Mouse (Mus musculus): ENCODE measurements around the gene Neb.

Gene Neb

DNA sequence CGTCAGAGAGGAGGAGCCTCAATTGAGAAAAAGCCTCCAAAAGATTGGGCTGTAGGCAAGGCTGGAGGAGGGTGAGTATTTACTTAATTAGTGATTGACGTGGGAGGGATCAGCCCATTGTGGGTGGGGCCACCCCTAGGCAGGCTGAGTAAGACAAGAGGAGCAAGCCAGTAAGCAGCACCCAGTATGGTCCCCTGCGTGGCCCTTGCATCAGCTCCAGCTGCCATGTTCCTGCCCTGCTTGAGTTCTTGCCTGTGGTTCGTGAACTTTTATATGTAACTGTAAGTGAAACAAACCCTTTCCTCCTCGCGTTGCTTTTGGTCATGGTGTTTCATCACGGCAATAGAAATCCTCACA, at the start of gene Neb:
Neb (minus strand) TSS at position 27 of the 357 bp plus-strand sequence.
- DNase-seq (ENCODE audit: low read depth) = peak; percentile 53

- no peak for DNase-seq (ENCODE audit: low read depth)
Observed at GRCm38 (mm10) chr2:52427383-52427782, 49.1 kb upstream of the Neb start.

DNA sequence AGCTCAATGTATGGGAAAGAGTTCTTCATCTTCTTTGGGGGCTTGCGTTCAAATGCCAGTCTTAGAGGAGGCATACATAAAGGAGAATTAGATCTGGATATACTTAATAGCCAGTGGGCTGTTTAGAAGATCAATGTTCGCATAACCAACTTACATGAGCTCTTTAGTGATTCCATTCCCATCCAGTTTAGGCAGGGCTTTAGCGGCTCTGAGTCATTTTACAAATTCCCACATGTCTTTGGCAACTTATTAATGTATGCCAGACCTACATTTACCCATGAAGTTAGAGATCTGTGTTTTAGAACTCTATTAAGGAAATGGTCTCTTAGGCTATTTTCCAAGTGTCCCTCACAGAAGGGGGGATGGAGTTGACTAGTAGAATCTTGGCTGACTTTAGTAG, 47.8 kb upstream of the Neb start:
- DNase-seq (ENCODE audit: low read depth) = no peak

- no peak for DNase-seq (ENCODE audit: low read depth)
Observed at GRCm38 (mm10) chr2:52425523-52425795, 47.2 kb upstream of the Neb start.

GRCm38 (mm10) chr2:52424747-52425522, 46.7 kb upstream of the Neb start, which contains the start of gene Arl5a:
Gene Arl5a (minus strand): TSS chr2:52424901.
- DNase-seq (ENCODE audit: low read depth) = peak; percentile 65

DNA sequence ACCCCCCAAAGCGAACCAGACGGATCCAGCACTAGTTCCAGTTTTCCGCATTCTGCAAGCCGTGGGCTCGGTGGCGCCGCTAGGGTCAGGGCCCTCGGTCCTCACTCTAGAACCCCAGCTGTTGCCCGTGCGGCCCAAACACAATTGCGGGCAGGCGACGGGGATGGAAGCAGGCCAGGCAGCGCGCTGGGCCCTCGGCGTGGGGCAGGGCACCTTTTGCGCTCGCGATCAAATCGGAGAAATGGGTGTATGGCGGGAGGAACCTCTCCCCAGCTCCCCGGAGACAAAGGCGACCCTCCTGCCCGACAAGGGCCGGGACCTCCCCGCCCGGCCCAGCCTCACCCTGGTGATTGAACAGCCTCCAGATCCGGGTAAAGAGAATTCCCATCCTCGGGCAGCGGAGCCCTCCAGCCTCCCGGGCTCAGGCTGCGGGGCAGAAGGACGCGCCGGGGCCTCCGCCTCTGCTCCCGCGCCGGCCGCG, 46.0 kb upstream of the Neb start:
- DNase-seq (ENCODE audit: low read depth) = no peak

DNA sequence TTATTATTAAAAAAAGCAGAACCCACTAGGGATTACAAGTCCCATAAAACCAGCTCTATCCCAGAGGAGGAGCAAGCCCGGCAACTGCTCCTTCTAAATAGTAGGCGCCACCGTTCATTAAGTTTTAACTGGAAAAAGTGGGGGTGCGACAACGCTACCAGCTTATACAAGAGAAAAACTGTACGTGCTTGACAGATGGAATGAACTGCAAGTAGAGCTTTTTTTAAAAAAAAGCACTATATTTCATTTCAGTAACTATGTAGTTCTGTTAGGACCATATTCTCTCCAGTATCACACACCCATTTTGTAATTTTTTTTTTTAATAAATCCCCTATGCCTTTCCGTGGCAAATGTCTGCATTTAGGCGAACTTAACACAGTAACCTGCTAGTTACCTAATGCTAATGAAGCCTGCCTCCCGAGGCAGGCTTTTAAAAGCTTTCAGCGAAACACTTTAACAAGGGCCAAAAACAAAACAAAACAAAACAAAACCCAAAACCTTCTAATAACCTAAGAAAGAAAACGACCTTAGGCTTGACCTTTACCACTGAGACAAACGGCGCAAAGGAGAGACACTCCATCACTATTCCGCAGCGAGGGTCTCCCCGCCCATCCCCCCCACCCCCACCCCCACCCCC, 45.5 kb upstream of the Neb start:
- no peak for DNase-seq (ENCODE audit: low read depth)

DNA sequence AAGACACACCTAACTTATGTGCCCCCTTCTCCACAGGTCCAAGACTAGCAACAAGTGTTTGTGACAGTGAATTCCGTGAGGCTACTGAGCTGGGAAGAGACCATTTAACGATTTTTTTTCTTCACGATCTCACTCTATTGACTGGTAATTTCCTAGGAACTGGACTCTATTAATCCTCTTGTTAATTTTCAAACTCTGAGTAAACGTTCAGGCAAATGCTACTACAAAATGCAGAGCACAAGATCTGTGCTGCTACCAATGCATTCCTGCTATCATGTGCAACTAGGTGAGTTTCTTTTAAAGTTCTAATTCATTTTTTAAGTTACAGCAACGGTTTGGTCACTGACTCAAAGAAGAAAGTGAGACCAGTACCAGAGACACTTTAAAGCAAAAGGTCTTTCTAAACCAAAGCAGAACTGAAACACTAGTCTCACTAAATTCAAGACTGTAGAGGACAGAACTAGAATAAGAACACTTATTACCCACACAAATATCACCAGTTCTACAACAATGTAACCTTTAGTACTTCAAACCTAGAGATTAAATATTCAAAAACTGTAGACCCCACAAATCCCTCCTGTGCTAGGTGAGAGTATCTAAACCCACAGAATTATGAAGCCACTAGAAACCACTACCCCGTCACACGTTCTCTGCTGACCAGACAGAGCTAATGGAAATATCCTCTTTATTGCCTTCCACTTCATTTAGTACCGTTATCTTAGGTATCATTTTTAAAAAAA, 44.8 kb upstream of the Neb start:
- no peak for DNase-seq (ENCODE audit: low read depth)

- no peak for DNase-seq (ENCODE audit: low read depth)
Observed at GRCm38 (mm10) chr2:52421197-52421596, 42.9 kb upstream of the Neb start.

DNA sequence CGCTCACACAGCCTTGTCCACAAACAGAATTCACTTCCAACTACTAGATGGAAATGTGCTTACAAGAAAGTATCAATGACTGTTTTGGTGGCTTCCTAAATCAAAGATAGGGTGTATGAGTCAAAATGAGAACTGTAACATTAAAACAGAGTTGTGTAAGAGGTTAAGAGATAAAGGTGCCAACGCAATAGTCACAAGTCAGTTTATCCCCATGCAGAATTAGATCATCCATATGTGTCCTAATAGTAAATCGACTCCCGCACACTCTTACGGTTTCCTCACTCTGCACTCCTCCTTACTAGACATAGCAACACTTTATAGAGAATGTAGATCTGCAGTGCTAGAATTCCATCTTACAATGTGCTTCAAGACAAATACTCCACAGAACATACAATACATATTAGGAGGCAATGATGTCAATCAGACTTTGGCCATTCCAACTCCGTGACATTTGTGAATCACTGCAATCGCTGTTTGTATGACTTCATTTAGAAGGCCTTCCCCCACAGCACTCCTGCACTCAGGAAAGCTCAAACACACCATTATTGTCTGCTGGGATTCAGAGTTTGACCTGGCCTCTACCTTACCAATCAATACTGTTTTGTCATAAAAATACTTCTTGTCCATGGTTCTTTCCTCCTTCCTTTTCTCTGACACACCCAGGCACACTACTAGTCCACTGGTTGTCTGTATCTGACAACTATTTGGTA, 41.9 kb upstream of the Neb start:
- no peak for DNase-seq (ENCODE audit: low read depth)

- no peak for DNase-seq (ENCODE audit: low read depth)
Observed at GRCm38 (mm10) chr2:52419295-52419694, 41.0 kb upstream of the Neb start.

DNA sequence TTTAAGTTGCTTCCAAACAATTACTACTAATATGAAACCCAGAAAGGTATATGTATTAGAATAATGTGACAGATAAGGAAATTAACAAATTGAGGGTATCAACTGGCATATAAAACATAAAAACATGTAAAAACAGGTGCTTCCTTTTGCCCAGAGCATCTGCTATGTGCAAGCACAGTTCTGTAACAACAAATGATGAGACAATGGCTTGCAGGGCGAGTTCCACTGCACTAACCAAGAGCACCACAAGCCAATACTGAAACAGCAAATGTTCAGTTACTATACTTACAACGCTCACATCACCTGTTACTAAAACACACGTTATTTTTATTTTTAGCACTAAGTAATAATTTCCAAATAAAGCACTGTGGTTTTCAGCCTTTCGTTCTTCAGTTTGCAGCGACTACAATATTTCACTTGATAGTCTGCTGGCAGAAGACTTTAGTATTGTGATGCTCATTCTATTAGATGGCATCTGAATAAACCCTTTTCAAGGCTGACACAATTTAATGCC, 34.3 kb upstream of the Neb start:
- no peak for DNase-seq (ENCODE audit: low read depth)

DNA sequence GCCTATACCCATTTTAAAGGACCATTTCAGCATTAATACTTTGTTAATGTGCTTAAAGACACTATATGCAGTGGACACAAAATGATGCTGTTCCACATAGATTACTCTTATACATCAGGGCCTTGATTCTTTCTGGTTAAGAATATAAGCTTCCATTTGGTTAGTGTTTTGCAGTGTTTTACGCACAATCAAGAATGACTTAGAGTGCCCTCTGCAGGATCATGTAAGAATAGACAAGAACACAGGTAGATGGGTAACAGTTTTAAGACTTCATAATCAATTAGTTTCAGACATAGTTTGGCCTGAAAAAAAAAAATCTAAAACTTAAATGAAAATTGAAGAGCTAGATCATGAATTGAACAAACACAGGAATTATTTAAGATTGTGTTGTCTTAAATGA, 28.2 kb upstream of the Neb start:
- no peak for DNase-seq (ENCODE audit: low read depth)

- DNase-seq (ENCODE audit: low read depth) = no peak
Observed at GRCm38 (mm10) chr2:52405238-52405637, 27.0 kb upstream of the Neb start.

DNA sequence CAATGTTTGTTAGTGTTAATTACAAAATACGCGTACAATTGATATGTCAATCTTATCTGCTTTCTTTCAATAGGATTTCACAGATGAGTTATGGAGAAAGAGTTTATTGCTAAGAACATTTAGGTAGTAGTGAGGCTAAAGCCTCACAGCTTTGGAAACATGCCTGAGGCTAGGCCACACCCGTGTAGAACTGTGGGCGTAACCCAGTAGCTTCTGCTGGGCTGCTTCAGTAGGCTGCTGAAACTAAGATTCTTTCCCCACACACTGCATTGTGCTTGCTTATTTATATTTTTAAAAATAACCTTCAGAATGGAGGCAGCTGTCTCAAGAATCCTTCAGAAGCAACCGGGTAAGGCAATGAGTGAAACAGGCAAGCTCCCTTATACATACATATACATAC, 16.3 kb upstream of the Neb start:
- DNase-seq (ENCODE audit: low read depth) = no peak

GRCm38 (mm10) chr2:52390415-52390975, 12.2 kb upstream of the Neb start:
- no peak for DNase-seq (ENCODE audit: low read depth)

GRCm38 (mm10) chr2:52389975-52390374, 11.7 kb upstream of the Neb start:
- no peak for DNase-seq (ENCODE audit: low read depth)

DNA sequence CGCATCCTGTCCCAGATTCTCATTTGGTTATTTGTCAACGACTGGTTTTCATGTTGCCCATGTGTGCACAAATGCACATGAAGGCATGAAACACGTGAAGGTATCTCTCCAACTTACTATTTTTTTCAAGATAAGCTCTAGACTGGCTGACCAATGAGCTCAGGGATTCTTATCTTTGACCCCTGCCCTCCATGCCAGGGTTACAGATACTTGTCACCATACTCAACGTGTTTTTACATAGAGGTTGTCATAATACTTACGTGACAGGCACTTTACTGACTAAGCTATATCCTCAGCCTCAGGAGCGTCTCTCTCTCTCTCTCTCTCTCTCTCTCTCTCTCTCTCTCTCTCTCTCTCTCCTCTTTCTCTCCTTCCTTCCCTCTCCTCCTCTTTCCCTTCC, 8.2 kb upstream of the Neb start:
- DNase-seq (ENCODE audit: low read depth) = no peak

DNA sequence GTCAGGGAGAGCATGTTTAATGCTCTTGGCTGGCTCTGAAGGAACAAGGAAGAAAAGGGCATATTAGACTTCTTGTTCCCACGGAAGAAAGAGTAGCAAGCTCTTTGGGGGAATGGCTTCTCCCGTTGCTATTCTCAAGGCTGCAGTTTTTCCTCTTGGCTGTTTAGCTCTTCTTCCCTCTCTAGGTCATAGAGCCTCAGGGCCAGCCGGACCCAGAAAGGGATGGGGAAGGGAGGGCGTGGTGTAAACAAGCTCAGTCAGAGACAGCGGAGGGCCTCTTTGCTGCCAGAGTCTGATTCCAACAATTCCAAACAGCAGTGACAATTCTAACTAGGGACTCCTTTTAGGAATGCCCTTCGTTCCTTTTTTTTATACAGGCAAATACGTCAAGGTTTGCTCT, 7.8 kb upstream of the Neb start:
- DNase-seq (ENCODE audit: low read depth) = no peak

DNA sequence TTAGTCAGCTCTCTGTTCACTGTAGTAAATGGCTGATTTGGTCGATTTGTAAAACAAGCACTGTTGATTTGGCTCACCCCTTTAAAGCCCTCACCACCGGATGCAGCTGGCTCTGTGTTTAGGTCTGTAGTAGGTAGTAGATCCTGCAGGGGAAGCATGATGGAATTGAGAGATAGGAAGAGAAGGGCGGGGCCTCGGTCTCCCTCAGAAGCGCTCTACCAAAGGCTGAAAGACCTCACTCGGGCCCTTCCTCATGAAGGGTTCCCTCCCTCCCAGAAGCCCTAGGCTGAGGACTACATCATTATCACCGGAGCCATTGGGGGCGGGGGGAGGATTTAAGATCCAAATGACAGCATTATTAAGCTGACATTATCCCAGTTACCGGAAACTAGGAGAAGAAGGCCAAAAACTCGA, 581 bp upstream of the Neb start:
- peak; percentile 29 for DNase-seq (ENCODE audit: low read depth)

- peak; percentile 7 for DNase-seq (ENCODE audit: low read depth)
Observed at GRCm38 (mm10) chr2:52377706-52378447, 397 bp downstream of the Neb start.
